Mouse (Mus musculus): ENCODE results near the gene Eif2ak4.

The Eif2ak4 gene

GRCm38 (mm10) chr2:118388341-118389335 lies at the start of gene Eif2ak4:
Eif2ak4 (plus strand) TSS chr2:118388618.
- peak; percentile 99 for DNase-seq

GRCm38 (mm10) chr2:118341295-118341694 lies 47.1 kb upstream of the Eif2ak4 start:
- DNase-seq = no peak

DNA sequence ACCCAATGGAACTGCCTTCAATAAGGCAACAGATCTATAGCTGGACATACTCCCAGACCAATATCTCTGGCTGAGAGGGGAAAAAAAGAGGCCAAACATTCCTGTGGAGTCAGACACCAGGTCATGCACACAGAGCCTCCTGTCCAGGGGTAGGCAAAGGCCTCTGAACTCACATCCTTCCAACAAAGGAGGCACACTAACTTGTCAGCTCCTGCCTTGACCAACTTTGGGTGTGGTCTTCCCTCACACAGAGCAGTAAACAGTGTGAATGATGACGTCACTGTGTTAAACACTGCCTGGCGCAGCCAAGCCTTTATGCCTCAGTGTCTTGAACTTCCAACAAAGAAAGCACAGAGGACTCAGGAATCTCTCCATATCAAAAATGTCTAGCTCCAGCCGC lies 44.5 kb upstream of the Eif2ak4 start:
- no peak for DNase-seq

GRCm38 (mm10) chr2:118345535-118345934 lies 42.9 kb upstream of the Eif2ak4 start:
- no peak for DNase-seq

- DNase-seq = no peak
These were observed 34.9 kb upstream of the Eif2ak4 start for GRCm38 (mm10) chr2:118353498-118353897.

GRCm38 (mm10) chr2:118353916-118354403 lies 34.5 kb upstream of the Eif2ak4 start:
- DNase-seq = no peak

- DNase-seq = no peak
These were observed 33.2 kb upstream of the Eif2ak4 start for GRCm38 (mm10) chr2:118355138-118355719.

- DNase-seq = no peak
These were observed 16.6 kb upstream of the Eif2ak4 start for GRCm38 (mm10) chr2:118371841-118372240.

DNA sequence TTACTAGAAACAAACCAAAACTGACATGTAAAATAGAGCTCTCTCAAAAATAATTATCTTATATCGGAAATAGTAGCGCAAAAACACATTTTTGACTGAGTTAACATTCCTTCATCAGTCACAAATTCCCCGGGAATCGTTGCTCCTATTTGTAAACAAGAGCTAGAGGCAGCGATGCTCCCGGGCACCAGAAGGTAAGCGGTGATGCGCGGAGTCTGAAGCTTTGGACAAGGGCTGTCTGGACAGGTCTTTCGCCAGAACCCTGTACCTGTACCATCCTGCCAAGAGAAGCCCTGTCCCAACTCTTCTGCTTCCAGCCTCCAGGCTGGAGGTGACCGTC lies 15.9 kb upstream of the Eif2ak4 start:
- DNase-seq = no peak

DNA sequence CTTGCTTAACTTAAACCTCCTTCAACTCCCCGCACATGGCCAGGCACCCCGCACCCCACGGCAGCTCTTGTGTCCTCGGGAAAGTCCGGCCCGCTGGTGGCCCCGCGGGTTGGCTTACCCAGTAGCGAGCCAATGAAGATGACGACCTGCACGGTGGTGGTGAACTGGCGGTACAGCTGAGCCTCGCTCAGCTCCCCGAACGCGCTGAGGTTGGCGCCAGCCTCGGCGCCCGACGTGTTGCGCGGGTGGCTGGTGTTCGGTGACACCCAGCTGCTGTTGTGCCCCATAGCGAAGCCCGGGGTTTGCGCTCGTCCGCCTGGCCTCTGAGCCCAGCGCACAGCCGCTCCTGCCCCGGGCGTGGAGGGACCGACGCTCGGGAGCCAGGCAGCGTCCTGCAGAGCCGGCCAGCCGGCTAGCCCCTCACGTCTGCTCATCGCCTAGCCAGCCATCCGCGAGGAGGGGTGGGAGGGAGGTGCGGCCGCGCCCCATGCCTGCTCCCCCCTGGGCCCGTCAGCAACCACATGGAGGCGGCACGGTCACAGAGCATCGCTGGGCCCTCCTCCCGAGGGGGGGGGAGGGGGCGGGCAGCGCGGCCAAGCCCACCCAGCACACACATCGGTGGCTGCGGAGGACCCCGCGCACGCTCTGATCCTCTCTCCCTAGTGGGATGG lies 15.4 kb upstream of the Eif2ak4 start, which contains the start of gene Gpr176:
Gpr176 (minus strand) TSS at position 519 of the 671 bp plus-strand sequence.
- peak; percentile 16 for DNase-seq

DNA sequence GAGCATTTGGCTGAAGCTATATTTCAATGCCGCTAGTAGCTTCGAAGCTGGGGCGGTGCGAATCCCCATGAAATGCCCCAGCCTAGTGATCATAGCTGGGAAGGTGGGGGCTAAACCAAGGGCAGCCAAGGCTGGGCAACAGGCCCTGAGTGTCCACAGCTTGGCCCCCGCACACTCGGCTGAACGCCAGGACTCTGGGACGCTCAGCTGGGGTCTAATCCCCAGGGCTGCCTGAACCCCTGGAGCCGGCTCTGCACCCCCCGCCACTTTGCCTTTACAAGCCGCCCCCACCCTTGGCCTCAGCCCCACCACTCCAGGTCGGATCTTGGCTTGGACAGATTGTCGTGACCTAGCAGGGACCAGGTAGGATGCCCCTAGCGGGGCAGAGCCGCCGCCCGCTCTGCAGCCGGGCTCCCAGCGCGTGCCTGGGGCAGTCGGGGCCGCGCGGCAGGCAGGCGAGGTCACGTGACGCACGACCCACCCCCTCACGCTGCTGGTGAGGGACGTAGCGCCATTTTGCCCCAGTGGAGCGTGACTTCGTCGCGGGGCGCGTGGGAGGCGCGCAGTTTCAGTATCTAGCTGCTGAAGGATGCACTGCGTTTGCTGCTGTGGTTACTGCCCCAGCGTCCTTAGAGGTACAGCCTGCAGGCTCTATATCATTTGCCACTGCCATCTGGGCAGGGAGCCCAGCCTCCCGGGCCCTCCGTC lies 14.7 kb upstream of the Eif2ak4 start:
- peak; percentile 77 for DNase-seq

- DNase-seq = no peak
These were observed 12.9 kb upstream of the Eif2ak4 start for GRCm38 (mm10) chr2:118375522-118375921.

- no peak for DNase-seq
These were observed 12.5 kb upstream of the Eif2ak4 start for GRCm38 (mm10) chr2:118375931-118376330.

GRCm38 (mm10) chr2:118379756-118380155 lies 8.7 kb upstream of the Eif2ak4 start:
- no peak for DNase-seq

- DNase-seq = no peak
These were observed 5.0 kb upstream of the Eif2ak4 start for GRCm38 (mm10) chr2:118383387-118383786.

GRCm38 (mm10) chr2:118389569-118389968 lies 1.2 kb downstream of the Eif2ak4 start:
- DNase-seq = no peak

DNA sequence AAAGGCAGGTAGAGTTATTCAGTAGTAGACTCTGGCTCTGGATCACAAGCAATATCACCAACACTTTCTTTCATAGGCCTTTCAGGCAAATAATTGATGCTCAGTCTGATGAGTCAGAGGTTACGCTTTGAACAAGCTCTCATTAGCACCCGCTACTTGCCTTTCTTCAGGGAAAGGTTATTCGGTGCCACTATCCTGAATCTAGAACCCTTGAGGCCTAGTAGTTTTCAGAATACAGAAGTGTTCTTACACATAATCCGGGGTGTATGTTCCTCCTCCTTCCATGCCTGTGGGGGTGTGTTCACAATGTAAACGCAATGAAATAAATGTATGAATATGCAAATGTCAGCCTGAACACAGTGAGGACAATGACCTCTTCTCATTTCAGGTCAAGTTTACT lies 1.7 kb downstream of the Eif2ak4 start:
- DNase-seq = no peak

DNA sequence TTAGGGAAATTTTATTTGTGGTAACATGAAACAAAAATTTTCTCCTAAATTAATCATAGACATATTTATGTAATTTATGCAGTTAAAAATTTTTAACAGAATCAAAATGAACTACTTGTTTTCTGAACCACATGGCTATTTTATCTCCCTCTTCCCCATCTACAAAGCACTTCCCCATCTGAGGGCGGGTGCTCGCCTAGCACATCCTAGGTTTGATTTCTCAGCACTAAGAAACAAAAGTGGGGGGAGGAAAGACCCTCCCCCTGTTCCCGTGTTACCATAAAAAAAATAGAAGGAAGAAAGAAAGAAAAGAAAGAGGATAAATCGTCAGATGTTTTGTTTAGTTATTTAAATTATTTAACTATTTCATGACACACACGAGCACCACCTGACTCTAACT lies 2.8 kb downstream of the Eif2ak4 start:
- DNase-seq = no peak

- DNase-seq = no peak
These were observed 11.3 kb downstream of the Eif2ak4 start for GRCm38 (mm10) chr2:118399751-118400150.

- DNase-seq = no peak
These were observed 13.7 kb downstream of the Eif2ak4 start for GRCm38 (mm10) chr2:118401834-118402727.

GRCm38 (mm10) chr2:118404336-118404735 lies 15.9 kb downstream of the Eif2ak4 start:
- no peak for DNase-seq

DNA sequence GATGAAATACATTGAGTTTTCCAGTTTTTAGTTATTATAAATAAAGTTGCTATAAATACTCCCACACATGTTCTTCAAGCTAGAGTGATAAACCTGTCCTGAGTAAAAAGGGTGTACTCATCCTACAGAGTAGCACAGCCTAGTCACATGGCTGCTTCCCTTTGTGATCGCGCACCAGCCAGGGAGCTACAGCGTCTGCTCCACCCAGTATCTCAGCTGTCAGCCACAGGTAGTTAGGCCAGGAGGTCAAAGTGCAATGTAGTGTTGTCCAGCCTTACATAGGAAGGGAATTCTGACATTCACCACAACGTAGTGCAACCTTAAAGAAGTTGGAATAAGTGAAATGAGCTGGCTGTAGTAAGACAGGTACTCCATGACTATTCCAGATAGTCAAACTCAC lies 17.1 kb downstream of the Eif2ak4 start:
- no peak for DNase-seq

Measured in thymus, postnatal 25 days (tissue).